Mouse (Mus musculus) retina, adult 2 months (tissue): Measurements from ENCODE around the gene Tmprss12.
"Not testable (repeated sequence)": the region's sequence is repeated elsewhere in the genome, so short reads cannot be mapped to it uniquely, and the experiment has no call there.

ENCODE experiments used
- DNase-seq: peaks from one replicate; pipeline ENCODE4 v3.0.0-alpha.2; 2012; ENCODE audit warnings: low read depth, low spot score

Tmprss12 gene

DNA sequence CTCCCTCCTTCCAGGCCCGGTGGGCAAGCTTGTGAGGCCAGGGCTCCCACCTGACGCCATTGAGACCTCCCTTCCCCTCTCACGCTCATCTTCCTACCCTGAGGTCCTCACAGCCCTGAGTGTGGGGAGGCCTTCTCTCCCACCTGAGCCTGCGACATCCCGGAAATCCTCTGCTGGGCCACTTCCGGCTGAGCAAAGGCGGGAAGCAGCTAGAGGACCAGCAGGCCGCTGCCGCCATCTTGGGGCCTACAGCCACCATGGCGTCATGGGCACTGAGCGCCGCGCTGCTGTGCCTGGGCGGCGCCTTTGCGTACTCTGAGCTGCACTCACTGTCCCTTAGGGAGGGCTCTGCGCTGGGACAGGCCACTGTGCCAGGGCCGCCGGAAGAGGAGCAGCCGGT is at the start of gene Tmprss12:
Gene Tmprss12, plus strand, starts transcription at position 212 of the 400 bp plus-strand sequence.
- DNase-seq, result no peak

DNA sequence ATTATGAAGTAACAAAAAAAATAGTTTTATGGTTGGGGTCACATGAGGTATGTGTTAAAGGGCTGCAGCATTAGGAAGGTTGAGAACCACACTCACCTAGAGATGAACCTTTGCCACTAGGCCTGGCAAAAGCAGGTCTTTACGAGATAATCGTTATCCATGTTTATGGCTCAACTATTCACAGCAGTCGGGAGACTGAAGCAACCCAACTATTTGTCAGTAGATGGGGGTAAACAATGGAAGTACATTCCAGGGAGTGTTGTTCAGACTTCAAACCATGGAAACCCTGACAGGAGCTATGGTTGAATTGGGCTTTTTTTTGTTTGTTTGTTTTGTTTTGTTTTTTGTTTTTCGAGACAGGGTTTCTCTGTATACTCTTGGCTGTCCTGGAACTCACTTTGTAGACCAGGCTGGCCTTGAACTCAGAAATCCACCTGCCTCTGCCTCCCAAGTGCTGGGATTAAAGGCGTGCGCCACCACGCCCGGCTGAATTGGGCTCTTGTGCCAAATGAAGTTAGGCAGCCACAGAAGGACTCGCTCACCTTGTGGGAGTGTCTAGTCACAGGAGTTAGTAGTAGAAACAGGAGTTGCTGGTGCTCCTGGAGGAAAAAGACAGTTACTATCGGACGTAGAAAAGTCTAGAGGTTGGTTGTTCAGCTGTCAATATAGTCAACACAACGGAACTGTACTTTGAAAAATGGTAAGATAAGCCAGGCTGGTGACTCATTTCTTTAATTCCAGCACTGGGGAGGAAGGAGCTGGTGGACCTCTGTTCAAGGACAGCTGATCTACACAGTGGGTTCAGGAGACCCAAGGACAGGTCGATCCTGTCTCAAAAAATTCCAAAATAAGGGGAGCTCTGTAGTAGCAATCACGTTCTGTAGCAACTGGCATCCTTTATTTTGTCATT is 48.8 kb upstream of the Tmprss12 start:
- DNase-seq, result no peak

DNA sequence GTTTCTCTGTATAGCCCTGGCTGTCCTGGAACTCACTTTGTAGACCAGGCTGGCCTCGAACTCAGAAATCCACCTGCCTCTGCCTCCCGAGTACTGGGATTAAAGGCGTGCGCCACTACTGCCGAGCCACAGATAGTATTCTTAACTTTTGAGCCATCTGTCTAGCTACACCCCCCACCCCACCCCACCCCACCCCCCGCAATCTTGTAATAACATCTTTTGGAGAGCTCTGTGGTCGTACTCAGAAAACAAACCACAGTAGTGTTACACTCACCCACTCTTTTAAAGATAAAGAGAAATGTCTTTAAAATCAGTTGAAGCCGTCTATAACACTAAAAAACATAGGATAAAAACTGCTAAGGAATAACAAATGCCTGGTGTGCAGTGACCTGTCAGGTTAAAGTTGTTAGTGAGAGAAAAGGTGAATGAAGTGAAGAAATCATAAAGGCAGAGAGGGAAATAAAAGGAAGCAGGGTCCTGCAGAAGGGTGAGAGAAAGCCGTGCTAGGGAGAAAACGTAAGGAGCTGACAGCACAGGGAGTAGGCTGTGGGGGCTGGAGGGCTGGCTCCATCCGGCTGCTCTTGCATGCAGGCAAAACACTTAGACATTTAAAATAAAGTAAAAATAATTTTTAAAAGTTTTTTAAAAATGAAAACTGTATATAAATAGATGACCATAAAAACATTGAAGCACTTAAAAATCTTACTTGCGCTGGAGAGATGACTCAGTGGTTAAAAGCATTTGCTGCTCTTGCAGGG is 45.2 kb upstream of the Tmprss12 start:
- no peak for DNase-seq

DNA sequence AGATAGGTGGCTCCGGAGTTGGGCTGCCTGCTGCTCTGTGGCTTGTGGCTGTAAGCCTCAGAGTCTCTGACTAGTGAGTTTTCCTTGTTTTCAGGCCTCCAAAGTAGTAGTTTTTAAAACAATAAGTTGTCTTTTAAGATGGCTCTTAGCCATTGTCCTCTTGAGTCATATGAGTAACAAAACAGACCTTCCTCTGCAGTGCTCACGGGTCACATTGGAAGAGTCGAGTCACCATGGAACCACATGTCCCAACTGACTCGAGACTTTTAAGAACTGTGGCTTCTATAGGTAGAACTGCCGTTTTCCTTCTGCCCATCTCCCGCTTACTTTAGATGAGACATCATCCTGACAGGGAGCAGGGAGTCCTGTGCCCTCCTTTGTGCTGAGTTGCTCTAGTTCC is 43.7 kb upstream of the Tmprss12 start:
- no peak for DNase-seq

DNA sequence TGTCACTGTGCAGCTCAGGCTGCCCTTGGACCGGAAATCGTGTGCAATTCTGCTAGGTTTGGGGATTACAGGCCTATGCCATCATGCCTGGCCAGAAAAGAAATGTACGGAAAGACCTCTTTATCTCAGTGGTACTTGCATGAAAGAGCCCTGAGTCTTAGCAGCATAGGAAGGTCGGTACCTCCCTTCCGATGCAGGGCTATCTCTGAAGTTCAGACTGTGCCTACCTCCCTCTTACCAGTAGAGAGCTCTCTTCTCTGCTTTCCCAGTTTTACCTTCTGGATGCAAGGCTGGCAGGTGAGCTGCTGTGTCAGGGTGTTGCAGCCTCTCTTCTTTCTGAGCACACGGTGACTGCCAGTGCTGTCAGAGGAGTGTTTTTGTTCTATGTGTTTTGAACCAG is 38.9 kb upstream of the Tmprss12 start:
- no peak for DNase-seq

DNA sequence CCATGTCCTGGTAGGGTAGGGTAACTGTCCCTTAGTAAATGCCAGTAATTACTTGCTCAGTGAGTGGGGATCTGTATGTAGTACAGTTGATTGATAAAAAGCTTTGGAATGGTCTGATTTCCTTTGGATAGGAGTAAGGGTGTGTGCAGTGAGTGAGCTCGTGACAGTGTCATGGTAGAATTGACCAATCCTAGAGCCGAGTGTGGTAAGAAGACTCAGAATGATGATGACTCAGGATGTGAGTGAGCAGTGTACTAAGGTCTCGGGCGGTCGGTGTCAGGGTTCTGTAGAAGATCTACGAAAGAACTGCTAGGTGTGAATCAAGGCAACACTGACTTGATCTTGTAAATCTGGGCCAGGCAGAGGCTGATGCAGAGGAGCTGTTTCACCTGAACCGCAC is 34.7 kb upstream of the Tmprss12 start:
- no peak for DNase-seq

DNA sequence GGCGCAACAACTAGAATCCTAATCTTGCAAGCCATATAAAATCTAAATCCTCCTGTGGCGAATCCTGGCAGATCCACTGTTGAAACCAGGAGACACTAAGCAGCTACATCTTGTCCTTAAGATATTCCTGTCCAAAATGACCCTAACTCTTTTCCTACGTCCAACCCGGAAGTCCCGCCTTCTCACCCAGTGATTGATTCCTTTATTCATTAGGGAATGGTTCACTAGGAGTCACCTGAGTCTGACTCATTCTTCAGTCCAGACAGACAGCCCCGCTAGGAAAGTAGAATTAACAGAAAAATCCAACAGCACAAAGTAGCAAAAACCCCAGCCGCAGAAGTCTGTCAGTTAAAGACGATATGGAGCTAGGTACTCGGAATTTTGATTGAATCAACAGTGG is 33.3 kb upstream of the Tmprss12 start:
- no peak for DNase-seq

DNA sequence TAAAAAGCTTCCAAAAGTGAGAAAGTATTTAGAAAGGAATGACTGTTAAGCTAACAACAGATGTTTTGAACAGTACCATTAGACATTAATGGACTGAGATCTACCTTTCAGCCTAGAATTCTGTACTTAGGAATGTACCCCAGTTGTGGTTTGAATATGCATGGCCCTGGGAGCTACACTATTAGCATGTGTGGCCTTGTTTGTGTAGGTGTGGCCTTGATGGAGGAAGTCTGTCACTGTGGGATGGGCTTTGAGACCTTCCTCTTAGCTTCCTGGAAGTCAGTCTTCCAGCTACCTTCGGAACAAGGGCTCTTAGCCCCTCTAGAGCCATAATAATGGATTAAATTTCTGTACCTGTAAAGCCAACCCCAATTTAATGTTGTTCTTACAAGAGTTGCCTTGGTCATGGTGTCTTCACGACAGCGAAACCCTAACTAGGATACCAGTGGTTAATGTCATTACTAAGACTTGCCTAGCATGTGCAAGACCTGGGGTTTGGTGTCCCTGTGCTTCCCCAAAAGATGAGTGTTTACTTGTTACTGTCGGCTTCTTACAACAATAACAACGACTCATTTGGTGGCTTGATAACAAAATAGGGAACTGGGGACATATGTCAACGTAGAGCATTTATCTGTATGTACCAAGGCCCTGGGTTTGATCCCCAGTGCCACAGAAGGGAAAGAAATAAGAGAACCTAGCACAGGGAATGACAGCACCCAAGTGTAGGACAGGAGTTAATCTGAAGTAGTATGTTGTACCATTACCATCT is 31.8 kb upstream of the Tmprss12 start:
- no peak for DNase-seq

DNA sequence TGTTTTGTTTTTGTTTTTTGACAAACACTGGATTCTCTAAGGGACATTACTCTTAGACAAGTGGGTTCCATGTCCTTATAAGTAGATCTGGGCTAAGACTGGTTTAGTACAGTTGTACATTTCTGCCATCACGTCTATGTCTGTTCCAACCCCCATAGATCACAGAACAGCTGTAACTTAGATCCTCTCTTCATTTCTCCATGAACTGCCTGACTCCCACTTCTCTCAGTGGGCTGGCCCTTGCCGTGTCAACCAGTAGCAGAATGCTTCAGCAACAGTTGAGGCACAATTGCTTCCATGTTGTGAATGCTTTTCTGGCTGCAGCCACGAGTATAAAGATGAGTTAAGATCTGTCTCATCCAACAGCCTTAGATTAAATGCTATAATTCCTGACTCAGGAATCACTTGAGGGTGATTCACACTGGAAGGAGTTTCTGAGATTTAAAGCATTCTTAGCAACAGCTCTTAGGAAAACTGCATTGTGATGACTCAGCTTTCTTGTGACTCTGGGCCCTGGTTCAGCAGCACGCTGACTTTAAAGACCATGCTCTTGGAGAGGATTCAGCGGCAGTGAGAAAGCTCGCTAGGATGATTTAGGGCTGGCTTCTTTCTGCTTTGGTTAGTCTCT is 29.4 kb upstream of the Tmprss12 start:
- DNase-seq, result no peak

DNA sequence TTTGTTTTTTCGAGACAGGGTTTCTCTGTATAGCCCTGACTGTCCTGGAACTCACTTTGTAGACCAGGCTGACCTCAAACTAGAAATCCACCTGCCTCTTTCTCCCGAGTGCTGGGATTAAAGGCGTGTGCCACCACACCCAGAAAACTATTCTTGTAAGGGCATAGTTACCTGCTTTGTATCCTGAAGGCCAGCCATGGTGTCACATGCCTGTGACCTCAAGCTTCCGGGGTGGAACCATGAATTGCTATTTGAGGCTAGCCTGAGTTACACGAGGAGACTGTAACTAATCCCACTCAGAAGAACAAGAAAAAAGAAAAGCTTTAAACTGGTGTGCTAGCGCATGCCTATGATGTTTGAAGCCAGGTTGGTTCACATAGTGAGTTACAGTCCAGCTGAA is 24.3 kb upstream of the Tmprss12 start:
- no peak for DNase-seq

DNA sequence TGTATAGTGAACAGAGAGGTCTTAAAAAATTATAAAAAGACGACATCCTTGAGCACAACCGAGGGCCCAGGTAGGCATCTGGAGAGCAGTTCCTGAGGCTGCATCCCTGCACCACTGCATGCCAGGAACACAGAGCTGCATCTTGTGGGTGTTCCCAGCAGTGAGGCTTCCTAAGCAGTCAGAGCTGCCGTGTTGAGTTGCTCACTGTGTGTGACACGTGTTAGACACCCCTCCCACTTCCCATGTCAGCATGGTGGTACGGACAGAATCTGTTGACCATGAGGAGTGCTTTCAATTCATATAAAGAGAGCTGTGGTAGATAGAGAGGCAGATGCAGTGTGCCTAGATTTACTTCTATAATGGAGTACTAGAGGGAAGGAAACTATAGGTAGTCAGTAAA is 23.3 kb upstream of the Tmprss12 start:
- no peak for DNase-seq

DNA sequence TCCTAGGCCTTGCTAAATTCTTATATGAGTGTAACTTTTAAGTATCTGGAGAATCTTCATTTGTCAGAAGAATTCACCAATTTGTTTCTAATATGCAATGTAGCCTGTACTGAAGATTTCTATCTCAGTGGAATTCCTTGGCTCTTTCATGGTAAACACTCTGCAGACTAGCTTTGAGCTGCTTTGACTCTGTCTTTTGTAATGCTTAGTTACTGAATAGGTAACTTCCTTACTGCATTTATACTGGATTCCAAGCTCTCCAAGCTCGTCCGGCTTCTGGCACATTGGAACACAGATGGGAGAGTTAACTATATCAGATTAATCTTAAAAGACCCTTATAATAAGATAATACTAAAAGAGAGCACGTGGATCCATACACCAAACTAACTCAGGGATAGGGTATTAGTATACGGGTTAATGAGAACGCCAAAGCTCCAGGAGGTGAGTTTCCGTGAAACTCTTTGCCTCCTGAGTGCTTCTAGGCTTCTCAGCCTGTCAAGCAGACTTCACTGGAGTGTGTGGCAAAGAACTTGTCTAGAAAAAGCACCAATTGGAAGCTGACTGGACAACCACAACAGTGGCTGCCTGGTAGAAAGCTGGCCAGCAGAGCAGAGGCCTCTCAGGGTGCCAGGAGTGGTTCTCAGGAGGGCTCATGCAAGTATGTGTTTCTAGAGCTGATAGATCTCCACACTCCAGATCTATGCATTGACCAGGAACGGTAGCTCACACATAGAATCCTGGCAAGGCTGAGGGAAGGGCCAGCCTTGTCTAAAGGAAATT is 21.8 kb upstream of the Tmprss12 start:
- DNase-seq, result no peak

DNA sequence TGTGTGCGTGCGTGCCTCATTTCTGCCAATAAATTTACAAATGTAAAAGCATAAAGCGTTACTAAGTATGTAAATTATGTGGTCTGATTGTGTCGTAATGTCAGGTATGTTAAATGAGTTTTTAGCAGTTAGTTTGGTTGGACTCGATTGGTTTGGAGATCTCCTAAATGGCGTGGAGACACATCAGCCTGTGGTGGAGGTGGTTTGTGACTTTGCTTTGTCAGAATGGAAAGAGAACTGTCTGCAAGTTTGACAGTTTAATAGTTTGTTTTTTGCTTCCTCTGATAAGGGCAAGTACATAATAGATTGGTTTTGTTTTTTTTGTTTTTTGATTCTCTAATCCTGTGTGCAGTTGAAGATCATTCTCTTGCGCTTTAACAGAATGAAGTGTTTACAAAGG is 20.3 kb upstream of the Tmprss12 start:
- not testable (repeated sequence) for DNase-seq

DNA sequence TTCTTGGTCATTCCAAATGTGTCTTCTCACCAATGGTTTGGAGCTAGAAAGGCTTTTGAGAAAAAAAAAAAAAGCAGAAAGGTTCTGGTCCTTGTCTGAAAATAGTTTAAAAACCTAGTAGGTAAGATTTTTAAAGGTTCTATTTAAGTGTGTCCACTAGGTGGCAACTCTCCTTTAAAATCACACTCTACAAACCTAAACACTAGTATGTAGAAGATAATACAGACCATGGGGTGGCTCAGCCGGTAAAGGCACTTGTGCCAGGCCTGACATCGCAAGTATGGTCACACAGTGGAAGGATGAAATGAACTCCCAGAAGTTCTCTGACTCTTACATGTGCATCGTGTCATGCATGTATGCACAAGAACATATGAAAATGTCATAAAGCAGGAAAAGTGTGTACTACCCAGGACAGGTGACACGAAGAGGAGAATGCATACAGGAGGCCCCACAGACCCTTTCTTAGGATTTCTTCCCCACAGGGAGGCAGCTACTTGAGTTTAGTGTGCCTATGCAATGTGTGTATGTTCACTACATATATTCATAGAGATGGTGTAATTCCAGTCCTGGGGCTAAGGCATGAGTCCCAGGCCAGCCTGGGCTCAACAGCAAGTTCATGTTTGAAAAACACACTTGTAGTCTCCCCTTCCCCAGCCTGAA is 17.3 kb upstream of the Tmprss12 start:
- no peak for DNase-seq

DNA sequence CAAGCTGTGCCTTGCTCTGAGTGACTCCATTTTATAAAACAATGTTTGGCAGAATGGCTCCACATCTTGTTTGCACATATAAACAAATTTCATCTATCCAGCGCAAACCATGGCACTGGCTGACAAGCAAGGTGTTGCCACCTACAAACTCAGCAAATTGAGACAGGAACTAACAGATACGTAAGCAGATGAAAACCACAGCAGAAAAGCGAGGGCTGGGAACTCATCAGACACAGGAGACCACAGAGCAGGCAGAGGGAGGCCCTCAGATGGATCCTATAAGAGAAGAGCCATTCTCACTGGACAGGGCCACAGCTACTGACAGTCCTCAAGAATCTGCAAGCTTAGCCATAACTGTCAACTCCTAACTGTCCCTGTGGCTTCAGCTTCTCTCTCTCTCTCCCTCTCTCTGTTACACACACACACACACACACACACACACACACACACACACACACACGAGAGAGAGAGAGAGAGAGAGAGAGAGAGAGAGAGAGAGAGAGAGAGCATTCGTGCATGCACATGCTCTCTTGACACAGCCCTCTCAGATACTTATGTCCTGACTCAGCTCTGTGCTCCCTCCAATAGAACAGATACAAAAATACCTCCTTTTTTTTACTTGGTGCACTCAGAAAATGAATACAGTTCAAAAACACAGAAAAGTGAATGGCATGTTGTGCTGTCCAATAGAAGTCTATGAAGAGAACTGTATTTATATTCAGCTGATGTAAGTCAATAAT is 14.9 kb upstream of the Tmprss12 start:
- DNase-seq, result no peak

DNA sequence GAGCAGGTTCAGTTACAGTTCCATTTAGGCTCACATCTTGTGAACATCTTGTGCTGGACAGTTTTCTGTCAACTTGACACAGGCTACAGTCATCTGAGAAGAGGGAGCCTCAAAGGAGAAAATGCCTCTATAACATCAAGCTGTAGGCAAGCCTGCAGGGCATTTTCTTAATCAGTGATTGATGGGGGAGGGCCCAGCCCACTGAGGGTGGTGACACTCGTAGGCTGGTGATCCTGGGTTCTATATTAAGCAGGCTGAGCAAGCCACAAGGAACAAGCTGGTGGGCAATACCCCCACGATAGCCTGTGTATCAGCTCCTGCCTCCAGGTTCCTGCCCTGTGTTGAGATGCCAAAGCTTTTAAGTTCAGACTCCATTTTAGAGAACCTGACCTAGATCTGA is 11.7 kb upstream of the Tmprss12 start:
- DNase-seq, result no peak

DNA sequence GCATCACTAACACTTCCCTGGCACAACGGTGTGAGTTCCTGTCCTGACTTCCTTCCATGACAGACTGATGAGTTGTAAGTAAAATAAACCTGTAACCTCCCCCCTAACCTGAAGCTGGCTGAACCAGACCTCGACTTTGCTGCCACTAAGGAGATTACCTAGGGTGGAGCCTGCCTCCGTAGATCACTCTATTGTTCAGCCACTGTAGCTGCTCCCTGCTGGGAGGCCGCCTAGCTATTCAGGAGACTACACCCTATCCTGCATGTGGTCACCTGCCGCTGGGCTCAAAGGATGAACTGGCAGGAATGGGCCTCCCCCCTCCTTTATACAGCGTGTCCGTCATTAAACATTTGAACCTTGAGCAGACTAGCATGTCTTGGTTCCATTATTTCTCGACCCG is 10.9 kb upstream of the Tmprss12 start:
- DNase-seq, result no peak

DNA sequence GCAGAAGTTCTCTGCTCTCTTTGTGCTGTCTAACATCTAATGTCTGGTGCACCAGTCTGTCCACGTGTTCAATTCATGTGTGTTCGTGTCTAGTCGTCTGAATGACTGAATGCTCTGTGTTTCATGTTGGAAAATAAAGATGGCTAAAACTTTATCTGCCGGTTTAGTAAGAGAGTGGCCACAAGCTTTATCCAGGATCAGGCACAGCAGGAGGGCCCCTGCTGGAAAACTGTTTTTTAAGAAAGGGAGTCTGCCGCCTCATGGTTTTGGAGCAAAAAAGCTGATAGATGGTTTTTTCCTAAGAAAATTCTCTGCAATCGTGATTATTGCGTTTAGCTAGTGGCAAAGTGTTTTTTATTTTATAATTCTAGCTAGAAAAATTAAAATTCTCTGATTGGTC is 10.0 kb upstream of the Tmprss12 start:
- DNase-seq, result not testable (repeated sequence)

DNA sequence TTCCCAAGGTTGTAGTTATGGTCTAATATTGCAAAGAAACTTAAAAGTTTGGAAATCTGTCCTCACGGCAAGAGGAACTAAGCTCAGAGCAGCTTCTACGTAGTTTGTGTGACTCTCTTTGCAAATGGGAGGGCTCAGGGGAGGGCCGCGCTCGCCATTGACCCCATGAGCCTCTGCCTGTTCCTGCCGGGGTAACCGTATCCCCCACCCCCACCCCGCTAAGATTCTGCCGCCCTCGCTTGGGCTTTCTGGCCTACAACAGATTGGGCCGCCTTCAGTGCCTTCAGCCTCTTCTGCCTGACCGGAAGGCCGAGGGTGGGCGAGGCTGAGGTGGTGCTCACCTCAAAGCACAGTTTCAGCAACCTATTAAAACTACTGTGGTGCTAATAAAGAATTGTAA is 9.2 kb upstream of the Tmprss12 start:
- no peak for DNase-seq
